Mouse (Mus musculus) kidney, adult 18-20 months (tissue): ENCODE results near the gene Rnf213.

ENCODE experiments used
- DNase-seq: peaks from one replicate; pipeline ENCODE4 v3.0.0; 2021

Gene Rnf213

DNA sequence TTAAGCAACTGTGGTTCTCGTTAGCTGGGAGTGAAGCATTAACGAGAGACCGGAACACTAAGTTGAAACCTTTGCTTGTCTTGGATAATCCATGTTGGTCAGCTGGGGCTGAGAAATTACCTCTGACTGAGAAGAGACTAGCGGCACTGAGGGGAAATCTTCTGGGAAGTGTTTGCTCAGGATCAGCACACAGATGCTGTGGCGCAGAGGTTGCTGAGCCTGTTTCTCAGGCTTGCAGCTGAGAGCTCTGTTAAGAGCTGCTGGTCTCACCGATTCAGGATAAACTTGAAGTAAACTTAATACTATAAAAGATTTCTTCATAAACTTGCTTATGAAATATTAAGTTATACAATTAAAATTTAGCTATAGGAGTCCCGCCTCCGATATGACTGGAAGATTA is 45.9 kb downstream of the Rnf213 start:
- DNase-seq, result no peak

DNA sequence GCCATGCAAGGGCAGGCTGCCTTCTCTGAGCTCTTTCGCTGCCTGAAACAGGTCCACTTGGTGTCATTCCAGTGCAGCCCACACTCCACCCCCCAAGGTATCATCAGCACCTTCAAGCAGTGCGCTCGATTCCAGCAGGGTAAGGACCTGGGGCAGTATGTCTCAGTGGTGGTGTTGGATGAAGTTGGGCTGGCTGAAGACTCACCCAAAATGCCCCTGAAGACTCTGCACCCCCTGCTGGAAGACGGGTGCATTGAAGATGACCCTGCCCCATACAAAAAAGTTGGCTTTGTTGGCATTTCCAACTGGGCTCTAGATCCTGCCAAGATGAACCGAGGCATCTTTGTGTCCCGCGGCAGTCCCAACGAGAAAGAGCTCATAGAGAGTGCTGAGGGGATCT is 49.3 kb downstream of the Rnf213 start:
- no peak for DNase-seq

DNA sequence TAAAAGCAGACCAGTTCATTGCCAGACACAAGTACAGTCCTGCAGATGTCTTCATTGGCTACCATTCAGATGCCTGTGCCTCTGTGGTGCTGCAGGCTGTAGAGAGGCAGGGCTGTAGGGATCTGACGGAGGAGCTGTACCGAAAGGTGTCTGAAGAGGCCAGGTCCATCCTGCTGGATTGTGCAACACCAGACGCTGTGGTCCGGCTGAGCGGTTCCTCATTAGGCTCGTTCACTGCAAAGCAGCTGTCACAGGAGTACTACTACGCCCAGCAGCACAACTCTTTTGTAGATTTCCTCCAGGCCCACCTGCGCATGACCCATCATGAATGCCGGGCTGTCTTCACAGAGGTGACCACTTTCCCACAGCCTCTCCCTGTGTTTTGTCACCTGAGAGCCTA is 50.5 kb downstream of the Rnf213 start:
- DNase-seq, result no peak

DNA sequence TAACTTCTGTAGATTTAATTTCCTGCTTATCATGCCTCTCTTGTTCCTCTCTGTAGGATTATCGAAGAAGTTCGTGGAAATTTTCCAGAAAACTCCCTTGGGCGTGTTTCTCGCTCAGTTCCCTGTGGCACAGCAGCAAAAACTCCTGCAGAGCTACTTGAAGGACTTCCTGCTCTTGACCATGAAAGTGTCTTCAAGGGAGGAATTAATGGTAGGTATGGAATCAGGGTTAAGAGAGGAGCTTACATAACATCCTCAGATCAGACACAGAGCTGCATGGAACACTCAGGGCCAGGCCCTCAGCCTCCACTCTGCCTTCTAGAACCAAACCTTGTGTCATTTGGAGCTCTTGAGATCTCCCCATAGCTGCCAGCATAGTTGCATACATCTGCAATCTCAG is 63.2 kb downstream of the Rnf213 start:
- no peak for DNase-seq

DNA sequence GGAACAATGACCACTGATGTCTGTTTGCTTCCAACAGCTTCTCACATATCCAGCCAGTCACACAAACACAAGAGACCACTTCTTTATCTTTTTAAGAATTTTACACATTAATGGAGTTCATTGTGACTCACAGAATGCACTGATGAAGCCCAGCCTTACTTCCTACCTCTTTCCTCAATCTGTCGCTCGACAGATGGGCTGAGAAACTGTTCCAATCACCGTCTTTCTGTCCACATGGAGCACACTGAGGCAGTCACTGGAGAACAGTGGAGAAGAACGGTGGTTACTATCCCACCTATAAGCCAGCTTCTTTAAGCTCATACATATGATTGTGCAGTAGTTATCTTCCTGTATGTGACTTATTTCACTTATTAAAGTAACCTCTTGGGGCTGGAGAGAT is 85.0 kb downstream of the Rnf213 start:
- DNase-seq, result no peak

GRCm38 (mm10) chr11:119490861-119491689 is 98.2 kb downstream of the Rnf213 start, which contains the start of gene Endov:
Gene Endov, plus strand, starts transcription at chr11:119491347.
- peak; percentile 99 for DNase-seq

DNA sequence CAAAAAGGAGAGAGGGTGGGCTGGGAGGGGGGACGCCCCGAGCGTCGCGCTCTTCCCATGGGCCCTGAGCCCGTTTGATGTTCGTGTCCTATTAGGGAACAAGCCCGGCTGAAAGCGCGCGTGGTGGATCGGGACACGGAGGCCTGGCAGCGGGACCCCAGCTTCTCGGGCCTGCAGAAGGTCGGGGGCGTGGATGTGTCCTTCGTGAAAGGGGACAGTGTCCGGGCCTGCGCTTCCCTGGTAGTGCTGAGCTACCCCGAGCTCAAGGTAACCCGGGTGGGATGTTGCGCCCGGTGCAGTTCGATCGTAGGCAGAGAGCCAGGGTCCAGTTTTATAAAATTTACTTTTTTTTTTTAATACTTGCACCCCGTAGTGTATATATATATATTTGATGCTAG is 98.8 kb downstream of the Rnf213 start:
- no peak for DNase-seq

- no peak for DNase-seq
Measured at GRCm38 (mm10) chr11:119492830-119493229, 99.9 kb downstream of the Rnf213 start.

DNA sequence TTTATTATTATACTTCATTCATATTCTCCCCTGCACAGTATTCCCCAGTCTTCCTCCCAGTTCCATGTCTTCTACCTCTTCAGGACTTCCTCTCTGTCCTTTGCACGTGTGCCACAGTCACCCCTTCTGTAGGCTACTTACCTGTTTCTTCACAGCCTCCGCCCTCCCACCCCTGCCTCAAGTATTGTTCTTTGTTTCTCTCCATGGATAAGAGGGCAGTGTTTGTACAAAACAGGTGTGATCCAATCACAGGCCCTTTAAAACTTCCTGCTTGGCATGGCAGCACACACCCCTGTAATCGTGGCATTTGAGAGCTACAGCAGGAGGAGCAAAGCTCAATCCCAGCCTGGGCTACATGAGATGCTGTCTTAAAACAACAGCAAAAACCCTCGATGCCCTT is 100.6 kb downstream of the Rnf213 start:
- DNase-seq, result no peak

- no peak for DNase-seq
Measured at GRCm38 (mm10) chr11:119496147-119496546, 103.2 kb downstream of the Rnf213 start.

DNA sequence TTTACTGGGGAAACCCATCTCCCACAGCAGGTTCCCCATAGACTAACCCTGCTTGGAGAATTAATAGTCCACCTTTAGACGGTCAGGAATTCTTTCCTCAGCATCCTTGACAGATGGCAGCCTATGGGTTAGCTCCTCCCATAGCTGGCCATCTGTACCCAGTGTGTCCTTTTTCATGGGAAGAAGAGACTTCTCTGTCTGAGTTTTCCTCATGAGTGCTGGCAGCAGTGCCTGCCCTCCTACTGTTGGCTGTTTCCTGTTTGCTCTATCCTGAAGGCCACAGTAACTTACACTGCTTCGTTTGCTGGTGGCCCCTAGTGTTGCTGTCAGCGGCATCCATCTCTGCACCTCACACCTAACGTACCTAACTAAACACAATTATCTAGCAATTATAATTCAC is 104.6 kb downstream of the Rnf213 start:
- DNase-seq, result no peak

- DNase-seq, result no peak
Measured at GRCm38 (mm10) chr11:119499297-119499696, 106.4 kb downstream of the Rnf213 start.

DNA sequence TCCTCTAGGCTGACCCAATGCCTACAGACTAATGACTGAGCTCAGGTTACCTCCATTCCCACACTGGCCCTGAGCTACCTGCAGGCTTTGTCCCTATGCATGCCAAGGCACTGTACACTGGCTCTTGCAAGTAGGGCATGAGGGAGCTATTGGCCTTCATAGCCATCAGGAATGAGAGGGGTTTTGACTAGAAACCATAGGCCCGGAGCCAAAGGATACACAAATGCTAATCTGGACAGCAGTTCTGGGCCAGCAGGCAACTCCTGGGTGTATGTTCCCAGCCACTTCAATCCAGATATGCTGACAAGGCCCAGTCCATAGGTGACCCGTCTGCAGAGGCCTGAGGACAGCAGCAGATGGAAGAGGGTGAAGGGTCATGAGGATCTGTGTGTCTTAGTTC is 107.1 kb downstream of the Rnf213 start:
- no peak for DNase-seq

DNA sequence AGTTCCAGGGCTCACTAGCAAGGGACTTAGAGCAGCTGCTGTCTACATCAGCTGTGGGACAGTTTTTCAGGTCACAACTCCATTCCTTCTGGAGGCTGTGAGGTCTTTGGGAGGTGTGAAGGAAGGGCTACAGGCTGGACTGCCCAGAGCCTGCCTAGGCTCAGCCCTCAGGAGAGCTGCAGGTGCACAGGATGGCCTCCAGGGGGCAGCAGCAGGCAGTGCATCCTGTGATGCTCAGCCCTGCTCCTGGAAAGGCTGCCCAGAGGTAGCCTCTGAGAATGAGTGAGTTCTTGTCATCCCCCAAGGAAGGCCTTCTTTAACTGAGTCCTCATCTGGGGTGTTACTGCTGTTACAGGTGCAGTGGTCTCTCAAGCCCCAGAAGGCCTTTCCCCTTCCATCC is 110.8 kb downstream of the Rnf213 start:
- DNase-seq, result peak; percentile 71

DNA sequence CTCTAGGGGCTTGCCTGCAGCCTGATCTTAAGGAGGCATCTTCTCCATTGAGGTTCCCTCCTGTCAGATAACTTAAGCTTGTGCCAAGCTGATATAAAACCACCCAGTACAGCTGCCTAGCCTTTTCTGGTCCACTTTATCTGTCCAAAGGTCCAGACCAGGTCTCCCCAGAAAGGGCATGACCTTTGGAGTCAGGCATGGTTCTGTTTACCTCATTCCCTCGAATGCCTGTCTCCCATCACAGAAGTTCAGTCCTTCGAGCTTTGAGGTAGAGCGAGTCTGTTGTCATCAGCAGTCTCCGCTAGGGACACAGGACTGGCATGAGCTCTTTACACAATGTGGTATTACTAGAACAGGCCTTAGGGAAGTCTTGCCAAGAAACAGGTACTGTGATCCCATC is 113.5 kb downstream of the Rnf213 start:
- no peak for DNase-seq

GRCm38 (mm10) chr11:119507772-119508171 is 114.9 kb downstream of the Rnf213 start:
- DNase-seq, result no peak

DNA sequence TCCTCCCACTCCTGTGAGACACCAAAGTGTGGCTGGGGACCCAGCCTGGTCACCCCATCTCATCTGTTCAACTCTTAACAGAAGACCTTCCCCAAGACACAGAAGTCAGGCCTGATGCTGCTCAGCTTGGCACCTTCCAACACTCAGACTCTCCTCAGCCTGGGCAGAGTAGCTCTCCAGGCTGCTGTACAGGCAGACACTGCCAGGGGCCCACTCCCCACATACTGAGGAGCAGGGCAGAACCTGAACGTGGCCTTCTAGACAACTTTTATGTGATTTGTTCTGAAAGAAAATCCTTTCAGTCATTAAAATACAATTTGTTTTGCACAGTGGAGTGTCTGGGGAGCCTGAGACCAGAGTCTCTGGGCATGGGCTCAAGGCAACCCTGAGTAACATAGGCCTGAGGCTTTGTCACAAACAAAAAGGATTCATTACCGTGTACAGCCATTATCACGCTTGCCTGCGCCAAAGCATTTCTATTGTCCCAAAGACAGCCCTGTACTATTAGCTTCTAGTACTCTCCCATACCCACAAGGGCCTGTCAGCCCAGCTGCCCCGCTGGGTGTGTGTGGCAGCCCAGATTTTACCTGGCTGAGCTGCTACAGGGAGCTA is 116.4 kb downstream of the Rnf213 start:
- DNase-seq, result no peak

DNA sequence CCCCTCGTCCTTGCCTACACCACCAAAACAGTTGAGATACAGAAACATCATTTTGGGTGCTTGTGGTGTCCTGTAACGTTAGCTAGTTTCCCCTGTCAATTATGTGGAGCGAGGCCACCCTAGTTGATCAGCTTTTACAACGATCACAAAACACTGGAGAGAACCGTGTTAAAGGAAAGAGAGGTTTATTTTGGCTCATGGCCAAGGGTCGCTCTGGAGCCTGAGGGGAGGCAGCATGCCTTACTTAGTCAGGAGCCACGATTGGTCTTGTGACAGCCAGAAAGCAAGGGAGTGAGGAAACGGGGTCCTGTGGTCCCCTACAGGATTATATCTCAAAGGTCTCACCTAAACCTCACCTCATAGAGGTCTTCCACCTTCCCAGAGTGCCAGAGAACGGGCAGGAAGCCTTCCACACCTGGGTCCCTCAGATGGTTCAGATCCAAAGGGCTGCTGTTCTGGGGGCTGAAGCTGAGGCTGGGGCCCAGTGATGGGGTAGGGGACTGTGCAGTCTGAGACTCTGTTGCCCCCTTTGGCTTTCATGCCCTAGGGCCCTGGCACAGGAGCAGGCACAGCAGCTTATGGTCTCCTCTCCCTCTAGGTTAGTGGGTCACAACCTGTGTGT is 120.2 kb downstream of the Rnf213 start:
- DNase-seq, result no peak

GRCm38 (mm10) chr11:119514108-119514860 is 121.4 kb downstream of the Rnf213 start:
- DNase-seq, result no peak

GRCm38 (mm10) chr11:119514967-119515636 is 122.2 kb downstream of the Rnf213 start:
- DNase-seq, result no peak

DNA sequence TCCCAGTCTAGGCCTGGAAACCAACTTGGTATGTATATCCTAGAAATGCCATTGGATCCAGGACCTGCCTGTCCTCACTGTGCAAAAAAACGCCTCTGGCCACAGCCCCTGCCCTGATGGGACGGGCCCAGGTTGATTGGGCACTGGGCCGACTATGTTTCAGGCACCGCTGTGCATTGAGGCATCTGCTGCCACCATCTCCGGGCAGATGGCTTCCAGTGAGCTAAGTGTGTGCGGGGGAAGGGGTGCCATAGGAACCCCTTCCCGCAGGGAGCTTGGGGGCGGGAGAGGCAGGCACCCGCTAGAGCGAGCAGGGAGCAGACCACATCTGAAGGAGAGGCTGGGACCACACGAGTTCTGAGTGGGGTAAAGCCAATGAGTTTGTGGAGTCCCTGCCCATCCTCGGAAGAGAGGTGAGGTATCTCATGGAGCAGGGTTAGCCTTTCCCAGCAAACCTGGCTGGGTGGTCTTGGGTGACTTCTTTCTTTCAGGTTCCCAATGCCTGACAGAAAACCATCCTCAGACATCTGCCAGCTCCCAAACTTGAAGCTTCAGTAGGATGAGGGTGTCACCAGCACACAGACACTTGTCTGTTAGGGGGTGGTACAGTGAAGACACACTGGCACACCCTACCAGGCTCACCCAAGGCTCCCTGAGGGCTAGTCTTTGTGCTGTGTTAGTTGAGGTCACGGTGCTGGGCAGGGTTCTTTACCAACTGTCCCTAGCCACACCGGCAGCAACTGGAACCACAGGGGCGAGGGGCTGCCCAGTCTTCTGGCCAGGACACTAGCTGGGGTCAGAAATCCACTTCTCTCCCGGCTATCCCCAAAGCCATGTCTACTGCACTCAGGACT is 123.2 kb downstream of the Rnf213 start:
- no peak for DNase-seq
